Mouse (Mus musculus): ENCODE data around the gene Wasl.

Gene Wasl

GRCm38 (mm10) chr6:24647103-24647691, 17.6 kb downstream of the Wasl start:
- intact Hi-C loops (cut with DNase I) = no loop called here

DNA sequence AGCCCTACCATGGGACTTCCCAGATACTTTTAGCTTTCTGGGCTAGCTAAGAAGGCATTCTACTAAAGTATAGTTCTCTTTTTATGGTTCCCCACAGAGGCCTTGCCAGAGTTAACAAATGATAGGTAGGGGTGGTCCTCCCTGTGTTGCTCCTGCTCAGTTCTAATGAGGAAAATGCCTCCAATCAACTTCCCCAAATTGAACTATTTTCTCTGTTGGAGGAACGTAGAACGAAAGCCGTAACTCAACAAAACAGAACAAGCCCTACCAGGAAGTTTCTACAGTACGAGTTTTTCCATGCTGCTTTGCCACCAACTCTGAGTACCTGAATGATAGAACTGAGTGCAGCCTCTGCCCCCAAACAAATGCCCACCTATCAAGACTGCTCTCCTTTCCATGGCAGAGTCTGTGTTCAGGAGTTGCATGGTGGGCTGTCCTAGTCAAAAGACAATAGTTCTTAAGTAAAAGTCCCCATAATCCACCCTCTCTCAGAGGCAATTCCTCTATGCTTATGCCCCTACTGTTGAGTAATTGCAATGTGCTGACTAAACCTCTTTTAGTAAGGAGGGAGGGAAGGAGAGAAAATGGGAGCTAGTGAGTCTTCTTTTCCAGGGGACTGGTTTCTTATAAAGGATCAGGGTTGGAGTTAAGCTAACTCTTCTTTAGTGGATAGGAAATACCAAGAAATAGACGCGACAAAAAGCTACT, 19.3 kb downstream of the Wasl start:
- intact Hi-C loops (cut with DNase I) = no loop called here

- intact Hi-C loops (cut with DNase I) = no loop called here
Measured at GRCm38 (mm10) chr6:24642960-24643359, 21.8 kb downstream of the Wasl start.

- intact Hi-C loops (cut with DNase I) = no loop called here
Measured at GRCm38 (mm10) chr6:24642161-24642560, 22.6 kb downstream of the Wasl start.

GRCm38 (mm10) chr6:24641286-24641685, 23.5 kb downstream of the Wasl start:
- intact Hi-C loops (cut with DNase I) = no loop called here

GRCm38 (mm10) chr6:24635814-24636213, 29.0 kb downstream of the Wasl start:
- intact Hi-C loops (cut with DNase I) = no loop called here

GRCm38 (mm10) chr6:24634065-24634464, 30.7 kb downstream of the Wasl start:
- intact Hi-C loops (cut with DNase I) = no loop called here

DNA sequence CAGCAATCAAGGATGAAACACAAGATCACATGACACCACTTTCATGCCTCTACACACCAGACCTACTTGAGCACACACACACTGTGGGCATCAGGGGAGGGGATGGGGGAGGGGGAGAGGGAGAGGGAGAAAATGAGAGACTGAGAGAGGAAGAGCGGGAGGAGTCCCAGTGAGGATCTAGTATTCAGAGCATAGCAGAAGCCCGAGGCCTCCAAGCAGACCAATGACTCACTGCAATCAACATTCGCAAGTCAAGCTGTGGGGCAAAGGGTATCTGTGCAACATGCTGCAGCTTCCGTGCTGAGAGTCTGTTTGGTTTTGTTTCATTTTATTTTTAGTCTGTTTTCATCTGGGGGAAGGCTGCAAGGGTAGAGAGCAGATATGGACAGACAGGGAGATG, 32.7 kb downstream of the Wasl start:
- intact Hi-C loops (cut with DNase I) = no loop called here

- intact Hi-C loops (cut with DNase I) = loop anchor here (5.0 kb wide), 2 partner anchors 34 to 61 kb away; no protein-coding TSS in a partner anchor
Measured at GRCm38 (mm10) chr6:24628499-24628898, 36.3 kb downstream of the Wasl start.

DNA sequence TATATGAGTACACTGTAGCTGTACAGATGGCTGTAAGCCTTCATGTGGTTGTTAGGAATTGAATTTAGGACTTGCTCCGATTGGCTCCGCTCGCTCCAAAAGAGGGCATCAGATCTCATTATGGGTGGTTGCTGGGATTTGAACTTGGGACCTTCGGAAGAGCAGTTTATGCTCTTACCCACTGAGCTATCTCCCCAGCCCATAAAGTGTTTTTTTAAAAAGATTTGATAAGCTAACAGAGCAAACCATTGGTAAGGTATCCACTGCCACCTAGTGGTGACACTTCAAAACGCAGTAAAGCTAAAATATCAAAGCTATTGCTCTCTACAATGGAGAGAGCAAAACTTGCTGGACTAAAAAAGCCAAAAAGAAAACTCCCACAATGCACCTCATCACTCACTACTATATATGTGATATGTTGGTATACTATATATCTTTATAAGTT, 37.2 kb downstream of the Wasl start:
- intact Hi-C loops (cut with DNase I) = loop anchor here (2.0 to 5.0 kb wide), 3 partner anchors 35 to 97 kb away; no protein-coding TSS in a partner anchor

DNA sequence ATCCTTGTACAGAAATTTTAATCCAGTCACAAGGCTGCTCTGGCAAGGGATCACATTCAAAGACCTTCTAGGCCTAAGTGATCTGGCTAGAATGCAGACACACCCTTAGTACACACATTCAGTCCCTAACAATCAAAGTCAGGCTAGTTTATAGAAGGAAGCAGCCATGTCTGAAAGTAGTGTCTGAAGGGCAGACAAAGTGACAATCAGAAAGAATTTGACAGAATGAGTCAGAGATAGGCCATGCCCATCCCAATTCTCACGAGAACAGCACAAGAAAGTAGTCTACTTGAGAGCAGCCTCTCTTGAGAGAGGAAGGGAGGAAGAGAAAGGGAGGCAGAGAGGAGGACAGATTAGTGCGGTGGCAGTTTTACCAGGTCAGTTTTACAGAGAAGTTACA, 42.7 kb downstream of the Wasl start:
- intact Hi-C loops (cut with DNase I) = no loop called here

DNA sequence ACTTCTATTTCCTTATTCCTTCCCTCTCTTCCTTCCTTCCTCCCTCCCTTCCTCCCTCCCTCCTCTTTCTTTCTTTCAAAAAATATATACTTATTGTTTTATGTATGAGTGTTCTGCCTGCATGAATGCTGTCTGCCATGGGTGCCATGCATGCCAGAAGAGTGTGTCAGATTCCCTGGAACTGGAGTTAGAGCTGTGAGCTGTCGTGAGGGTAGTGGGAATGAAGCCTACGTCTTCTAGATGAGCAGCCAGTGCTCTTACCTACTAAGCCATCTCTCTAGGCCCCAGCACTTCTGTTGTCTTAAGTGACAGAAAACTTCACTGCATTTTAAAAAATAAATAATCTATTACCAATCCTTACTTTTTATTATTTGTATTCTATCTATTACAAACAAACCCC, 43.9 kb downstream of the Wasl start:
- intact Hi-C loops (cut with DNase I) = no loop called here

- intact Hi-C loops (cut with DNase I) = no loop called here
Measured at GRCm38 (mm10) chr6:24619285-24620045, 45.3 kb downstream of the Wasl start.

DNA sequence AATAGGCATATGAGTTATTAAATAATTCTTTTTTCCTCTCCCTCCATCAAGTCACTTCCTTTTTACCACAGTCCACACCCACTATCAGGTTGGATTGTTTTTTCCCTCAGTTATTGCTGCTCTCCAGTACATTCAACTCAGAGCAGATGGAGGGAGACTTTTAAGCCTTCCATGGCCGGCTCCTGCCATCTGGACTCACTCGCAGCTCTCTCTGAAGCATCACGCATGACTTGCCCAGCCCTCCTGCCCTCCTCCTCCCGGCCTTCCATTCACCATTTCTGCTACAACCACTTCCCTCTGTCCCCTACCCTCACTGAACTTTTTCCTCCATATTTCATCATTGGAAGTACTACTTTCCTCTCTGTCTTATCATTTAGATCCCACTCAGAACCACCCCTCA, 48.1 kb downstream of the Wasl start:
- intact Hi-C loops (cut with DNase I) = no loop called here

DNA sequence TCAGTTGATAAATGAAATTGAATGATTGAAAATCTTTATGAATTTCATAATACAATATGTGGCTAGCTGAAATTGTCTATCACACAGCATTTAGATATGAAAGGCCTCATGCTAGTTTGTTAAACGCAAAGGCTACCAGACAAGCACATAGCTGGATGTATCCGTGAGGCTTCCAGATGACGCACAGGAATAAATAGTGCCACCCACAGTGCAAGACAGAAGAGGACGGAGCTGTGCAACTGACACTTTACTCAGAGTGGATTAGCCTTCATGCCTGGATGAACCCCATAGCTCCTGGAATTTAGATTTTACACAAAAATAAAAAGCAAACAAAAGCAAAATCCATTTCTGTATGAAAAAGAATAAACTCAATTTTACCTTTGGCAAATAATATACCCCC, 50.9 kb downstream of the Wasl start:
- intact Hi-C loops (cut with DNase I) = no loop called here

- intact Hi-C loops (cut with DNase I) = no loop called here
Measured at GRCm38 (mm10) chr6:24613346-24613745, 51.5 kb downstream of the Wasl start.

- intact Hi-C loops (cut with DNase I) = no loop called here
Measured at GRCm38 (mm10) chr6:24612074-24612755, 52.6 kb downstream of the Wasl start.

DNA sequence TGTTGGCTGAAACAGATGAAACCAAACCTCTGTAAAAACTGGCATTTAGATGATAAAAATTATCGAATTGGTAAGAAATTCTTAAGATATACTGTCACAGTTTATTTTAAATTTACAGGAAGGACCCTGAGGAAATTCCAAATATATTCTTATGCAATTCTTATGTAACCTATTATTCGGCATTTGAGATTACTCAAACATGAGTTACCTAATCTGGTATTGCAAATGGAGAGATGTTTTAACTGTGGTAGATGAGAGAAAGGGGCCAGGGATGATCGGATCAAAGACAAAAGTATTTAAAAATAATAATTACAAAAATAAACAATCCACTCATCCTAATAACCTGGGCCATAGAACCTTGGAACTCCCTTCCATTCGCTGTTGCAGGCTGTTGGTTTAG, 54.5 kb downstream of the Wasl start:
- intact Hi-C loops (cut with DNase I) = no loop called here

- intact Hi-C loops (cut with DNase I) = no loop called here
Measured at GRCm38 (mm10) chr6:24609531-24609930, 55.3 kb downstream of the Wasl start.

DNA sequence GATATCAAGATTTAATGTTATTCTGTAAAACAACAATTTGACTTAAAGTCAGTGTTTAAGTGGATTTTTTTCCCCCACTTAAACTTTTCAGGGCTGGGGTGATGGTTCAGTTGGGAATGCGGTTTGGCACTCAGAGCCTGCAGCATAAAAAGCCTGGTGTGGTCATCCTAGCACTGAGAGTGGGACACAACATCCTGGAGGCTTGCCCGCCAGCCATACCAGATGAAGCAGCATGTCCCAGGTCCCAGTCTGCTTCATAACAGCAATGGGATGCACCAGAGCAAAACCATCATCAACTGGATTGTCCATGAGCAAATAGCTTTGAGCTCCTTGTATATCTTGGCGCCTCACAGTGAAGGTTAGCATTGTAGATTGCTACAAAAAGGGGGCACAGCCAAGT, 56.1 kb downstream of the Wasl start:
- intact Hi-C loops (cut with DNase I) = no loop called here

DNA sequence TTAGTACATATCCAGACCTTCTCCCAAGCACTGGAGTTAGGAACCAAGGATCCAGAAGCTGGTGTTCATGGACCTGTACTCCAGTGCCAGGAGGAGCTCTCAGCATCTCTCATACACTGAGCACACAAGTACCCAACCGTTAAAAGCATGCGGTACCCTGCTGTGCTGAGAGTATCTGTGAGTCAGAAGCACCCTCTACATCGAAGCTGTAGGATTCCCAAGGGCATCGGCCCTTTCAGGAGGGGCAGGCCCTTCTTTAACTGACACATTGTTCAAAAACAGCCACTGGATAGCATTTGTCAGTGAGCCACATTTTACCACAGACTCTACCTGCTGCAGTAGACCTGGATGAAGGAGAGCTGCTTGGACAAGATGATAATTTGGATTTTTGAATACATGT, 56.7 kb downstream of the Wasl start:
- intact Hi-C loops (cut with DNase I) = no loop called here

DNA sequence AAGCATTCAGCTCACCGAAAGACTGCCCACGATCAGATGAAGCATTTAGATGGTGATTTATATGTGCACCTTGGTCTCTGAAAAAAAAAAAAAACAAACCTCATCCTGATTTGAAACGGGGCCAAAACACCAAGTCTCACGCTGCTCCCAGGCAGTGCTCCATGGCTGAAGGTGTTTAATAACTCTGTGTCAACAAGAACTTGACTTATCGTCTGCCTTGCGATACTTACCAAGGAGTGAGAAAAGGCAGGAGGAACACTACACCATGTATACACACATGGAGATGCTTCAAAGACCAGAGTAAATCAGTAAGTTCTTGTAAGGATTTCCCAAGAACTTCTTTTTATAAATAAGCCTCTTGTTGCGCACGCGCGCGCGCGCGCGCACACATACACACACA, 57.3 kb downstream of the Wasl start:
- intact Hi-C loops (cut with DNase I) = no loop called here

Data from adrenal gland (tissue).